Mouse (Mus musculus): ENCODE measurements around the gene Def6. TPM values are rescaled to one million over a fixed set of nuclear protein-coding genes. Genes with fewer than 3 reads are reported as not detected.
"Not testable (repeated sequence)": the region's sequence is repeated elsewhere in the genome, so short reads cannot be mapped to it uniquely, and the experiment has no call there.

The Def6 gene
- total and polyA plus RNA-seq, 3 experiments = 1.5 to 2.8 (median 1.8) TPM

DNA sequence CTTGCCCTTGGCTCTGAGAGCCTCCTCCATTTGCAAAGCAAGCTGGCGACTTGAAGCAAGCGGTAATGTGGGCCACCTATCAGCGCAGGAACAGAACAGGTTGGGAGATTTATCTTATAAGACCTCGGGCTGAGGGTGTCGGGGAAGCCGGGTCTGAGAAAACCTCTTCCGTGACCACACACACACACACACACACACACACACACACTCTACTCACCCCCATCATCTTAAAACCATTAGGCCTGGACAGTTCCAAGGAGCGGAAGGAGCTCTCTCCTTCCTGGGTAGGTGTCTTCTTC lies 685 bp downstream of the Def6 start:
- DNase-seq = no peak

DNA sequence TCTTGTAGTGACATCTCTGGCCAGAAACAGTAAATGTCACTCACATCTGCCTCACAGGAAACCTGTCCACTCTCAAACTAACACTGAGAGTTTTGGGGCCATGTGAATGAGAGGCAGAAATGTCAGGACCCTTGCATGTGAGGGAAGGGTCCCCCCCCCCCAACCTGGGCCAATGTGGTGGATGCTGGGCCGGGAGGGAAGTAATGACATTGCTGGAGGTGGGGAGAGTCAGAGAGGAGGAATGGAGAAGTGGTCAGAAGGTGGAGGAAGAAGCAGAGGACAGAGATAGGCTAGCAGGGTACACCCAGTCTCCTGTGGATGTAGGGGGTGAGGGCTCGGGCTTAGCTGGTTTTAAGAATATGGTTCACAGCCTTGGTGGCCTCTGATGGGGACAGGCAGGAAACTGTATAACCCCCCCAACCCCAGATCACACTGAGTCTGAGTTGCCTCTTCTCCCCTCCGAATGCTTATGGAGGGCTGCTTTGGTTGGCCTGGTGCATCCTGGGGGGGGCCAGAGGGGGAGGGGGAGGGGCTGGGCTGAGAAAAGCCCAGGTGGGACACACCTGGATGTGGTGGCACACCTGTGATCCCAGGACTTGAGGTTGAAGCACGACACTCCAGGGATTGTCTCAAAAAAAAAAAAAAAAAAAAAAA lies 2.0 kb downstream of the Def6 start:
- DNase-seq = no peak

DNA sequence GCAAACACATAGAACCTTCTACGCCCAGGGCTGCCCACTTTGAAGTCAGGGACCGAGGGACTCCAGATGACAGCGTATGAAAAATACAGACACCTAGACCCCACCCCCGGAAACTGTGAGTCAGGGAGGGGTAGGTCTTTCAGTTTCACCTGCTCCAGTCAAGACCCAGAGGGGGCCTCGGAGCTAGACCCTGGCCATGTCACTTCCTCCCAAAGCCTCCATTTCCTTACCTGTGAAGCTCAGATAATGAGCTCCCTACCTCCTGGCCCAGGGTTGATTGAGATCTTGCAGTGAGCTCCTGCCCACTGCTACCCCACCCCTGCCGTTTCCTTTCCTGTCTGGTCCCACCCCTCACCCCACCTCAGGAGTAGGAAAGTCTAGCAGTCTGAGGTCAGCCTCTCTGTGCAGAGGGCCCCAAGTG lies 4.4 kb downstream of the Def6 start:
- no peak for DNase-seq

DNA sequence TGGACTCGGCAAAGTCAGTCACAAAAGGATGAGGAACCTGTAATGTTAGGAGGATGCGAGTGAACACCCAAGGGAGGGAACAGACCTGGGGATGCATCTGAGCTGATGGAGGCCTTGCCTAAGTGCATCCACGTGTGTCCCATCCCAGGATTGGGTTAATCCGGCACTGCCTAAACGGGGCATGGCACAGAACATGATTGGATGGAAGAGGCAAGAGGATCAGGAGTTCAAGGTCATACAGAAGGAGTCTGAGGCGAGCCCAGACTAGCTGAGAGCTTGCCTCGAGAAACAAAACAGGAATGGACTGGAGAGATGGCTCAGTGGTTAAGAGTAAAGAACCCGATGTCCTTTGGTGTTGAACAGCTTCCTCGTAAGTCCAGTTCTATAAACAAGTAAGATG lies 4.8 kb downstream of the Def6 start:
- DNase-seq = no peak

DNA sequence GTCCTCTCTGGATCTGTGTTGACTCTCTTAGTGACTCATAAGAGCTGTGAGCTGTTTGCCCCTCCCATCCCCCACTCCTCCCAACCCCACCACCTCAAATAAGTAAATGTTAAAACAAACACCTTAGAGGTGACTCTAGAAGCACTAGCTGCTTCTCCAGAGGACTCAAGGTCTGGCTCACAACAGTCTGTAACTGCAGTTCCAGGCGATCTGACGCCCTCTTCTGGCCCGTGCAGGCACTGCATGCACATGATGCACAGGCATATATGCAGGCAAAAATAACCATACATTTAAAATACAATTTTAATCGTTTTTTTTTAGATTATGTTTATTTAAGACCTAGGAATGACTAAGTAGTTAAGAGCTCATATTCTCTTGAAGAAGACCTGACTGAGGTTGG lies 5.7 kb downstream of the Def6 start:
- no peak for DNase-seq

DNA sequence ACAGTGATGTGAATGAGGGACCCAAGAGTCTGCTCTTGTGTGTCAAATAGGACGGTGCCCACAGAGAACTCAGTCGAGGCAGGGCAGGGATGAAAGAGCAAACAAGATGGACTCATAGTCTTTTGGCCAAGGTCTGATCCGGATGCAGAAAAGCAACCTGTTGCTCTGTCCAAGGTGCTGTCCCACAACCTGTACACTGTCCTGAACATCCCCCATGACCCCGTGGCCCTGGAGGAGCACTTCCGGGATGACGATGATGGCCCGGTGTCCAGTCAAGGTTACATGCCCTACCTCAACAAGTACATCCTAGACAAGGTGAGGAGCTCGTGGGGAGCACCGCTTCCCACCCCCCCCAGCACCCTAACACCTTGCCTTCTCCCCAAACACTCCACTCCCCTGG lies 9.2 kb downstream of the Def6 start:
- no peak for DNase-seq

DNA sequence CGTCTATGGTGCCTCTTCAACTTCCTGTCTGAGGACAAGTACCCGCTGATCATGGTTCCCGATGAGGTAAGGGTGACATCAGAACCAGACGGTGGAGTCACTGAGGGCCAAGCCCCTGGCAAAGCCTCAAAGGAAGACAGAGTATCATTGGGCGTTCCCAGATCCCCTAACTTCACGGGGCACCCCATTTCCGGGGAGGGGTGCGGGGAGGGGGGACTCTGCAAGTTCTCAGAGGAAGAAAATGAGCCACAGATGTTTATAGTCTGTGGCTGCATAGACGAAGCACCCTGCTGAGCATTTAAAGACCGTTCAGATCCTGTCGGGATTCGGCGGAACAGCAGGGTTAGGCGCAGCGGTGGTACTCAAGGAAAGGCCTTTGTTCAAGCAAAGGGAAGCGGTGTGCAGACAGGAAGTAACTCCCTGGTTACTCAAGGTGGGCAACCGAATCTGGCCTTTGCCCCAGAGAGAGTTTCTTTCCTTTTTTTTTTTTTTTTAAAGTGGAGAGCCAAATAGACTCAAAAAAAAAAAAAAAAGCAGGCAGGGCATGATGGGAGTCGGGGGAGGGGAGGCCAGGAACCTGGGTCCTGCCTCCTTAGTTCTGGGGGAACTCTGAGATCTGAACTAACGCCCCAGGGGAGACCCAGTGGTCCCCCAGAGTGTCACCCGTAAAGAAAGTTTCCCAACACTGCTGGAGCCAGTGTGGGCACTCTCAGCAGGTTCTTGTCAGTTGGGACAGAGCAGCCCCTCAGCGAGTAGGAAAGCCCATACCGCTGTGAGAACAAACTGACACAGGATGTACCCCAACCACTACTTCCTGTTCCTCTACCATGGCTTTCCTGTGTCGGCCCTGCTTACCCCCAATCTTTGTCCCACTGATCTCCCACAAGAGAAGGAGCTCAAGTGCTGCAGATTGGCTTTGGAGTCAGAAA lies 10.4 kb downstream of the Def6 start:
- DNase-seq = no peak

DNA sequence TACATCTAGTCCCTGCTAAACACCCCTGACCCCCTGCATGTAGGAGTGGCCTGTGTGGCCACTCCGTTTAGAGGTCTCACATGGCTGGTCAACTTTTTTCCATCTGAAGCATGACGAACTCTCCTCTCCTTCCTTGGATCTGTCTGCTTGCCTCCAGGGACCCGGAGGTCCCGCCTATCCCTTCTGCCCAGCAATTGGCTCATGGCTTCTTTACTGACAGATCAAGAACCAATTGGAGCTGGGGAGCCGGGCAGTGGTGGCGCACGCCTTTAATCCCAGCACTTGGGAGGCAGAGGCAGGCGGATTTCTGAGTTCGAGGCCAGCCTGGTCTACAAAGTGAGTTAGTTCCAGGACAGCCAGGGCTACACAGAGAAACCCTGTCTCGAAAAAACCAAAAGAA lies 14.9 kb downstream of the Def6 start:
- not testable (repeated sequence) for DNase-seq

DNA sequence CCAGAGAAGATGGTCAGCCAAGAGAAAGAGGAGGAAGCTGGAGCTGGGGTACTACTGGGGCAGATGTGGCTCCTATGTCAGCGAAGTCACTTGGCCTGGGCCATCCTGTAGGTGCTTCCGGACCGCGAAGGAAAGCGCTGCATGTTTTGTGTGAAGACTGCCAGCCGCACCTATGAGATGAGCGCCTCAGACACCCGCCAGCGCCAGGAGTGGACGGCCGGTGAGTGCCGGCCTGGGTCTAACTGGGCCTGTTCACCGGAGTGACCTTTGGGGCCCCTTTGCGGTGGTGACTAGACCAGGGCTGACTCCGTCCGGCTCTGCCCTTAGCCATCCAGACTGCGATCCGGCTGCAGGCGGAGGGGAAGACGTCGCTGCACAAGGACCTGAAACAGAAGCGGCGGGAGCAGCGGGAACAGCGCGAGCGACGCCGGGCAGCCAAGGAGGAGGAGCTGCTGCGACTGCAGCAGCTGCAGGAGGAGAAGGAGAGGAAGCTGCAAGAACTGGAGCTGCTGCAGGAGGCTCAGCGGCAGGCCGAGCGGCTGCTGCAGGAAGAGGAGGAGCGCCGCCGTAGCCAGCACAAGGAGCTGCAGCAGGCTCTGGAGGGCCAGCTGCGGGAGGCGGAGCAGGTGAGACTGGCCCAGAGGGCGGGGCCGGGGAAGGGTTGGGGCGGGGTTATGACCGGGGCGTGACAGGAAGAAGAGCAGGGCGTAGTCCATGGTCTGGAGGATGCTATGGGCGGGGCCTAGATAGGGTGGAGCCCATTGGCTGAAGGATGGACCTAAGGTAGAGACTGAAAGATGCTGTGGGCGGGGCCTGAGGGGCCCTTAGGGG lies 16.2 kb downstream of the Def6 start:
- DNase-seq = peak; percentile 97

DNA sequence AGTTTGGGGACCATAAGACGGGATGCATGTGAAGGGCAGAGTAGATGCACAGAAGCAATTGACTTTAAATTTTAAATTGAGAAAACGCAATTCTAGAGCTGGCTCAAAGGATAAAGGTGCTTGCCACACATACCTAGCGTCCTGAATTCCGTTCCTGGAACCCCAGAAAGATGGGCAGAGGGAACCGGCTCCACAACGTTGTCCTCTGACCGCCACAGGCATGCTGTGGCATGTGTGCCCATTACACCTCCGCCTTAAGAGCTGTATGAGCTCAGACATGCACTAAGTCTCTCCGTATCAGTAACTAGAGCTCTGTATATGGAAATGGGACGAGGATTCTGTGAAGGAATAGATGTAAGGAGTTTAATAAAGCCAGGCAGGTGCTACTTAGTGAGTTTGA lies 17.0 kb downstream of the Def6 start:
- no peak for DNase-seq

DNA sequence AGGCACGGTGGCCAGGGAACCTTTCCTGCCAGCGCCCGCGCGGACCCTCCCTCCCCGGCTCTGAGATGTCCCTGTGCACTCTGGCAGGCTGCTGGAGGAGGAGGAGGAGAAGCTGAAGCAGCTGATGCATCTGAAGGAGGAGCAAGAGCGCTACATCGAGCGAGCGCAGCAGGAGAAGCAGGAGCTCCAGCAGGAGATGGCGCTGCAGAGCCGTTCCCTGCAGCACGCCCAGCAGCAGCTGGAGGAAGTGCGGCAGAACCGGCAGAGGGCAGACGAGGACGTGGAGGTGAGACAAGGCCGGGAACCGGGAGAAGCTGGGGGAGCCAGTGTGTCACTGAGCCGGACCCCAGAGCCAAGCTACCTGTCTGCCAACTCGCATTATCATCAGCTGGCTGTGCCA lies 18.4 kb downstream of the Def6 start:
- peak; percentile 94 for DNase-seq

DNA sequence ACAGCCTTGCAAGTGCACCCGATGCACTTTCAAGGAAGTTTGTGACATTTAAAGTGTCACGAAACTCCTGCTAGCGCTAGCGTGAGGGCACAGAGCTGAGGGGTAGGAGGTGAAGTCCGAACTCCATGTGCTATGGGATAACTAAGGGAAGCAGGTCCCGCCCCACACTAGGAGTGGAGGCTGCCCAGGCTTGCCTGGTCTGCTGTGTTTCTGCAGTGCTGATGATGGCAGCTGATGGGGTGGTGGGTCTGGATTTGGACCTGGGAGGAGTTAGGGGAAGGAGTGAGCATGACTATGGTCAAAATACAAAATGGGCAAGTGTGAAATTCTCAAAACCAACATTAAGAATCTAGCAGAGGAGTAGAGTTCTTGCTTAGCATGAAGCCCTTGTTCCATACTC lies 22.9 kb downstream of the Def6 start:
- DNase-seq = no peak

DNA sequence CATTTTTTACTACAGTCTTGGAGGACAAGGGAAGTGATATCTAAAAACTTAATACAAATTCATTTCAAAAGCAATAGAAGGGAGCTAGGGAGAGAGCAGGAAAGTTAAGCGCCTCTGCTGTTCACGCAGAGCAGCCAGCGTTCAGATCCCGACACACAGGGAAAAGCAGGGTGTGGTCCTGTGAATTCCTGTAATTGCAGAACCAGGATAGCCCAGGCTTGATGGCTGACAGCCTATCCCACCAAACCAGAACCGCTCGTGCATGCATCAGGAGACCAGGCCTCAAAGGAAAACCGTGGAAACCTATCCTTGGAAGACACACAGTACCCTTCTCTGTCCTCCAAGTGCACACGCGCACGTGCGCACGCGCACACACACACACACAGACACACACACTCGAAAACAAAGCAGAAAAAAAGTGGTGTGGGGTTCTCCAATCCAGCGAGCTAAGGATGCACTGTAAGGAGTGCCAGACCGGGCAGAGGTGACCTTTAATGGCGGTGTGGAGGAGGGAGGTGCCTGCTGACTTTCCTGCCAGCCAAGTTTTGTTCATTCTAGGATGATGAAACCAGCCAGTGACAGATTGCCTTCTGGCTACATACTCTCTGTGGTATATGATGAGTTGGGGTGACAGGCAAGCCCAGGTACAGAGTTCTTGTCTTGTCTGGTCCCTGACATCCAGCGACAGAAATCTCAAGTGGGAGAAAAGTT lies 23.6 kb downstream of the Def6 start:
- peak; percentile 56 for DNase-seq

DNA sequence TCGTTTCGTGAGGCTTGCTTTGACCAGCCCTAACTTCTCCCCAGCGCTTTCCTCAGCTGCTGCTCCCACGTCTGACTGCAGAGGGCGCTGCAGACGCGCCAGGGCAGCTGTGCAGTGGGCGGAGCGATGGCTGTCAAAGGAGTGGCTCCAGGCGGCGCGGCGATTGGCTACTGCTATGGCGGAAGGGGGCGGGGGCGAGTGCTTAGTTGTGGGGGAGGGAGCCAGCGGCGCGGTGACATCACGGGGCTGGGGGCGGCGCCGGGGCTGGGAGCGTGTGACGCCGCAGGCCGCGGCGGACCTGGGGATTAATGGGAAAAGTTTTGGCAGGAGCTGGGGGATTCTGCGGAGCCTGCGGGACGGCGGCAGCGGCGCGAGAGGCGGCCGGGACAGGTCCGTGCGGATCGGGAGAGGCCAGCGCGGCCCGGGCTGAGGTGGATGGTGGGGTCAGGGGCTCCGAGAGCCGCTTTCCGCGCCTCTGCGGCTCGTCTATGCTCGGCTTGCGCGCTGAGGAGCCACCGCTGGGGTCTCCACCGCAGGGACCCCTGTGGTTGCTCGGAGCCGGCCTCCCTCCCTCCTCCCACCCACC lies 25.0 kb downstream of the Def6 start, which contains the start of gene Ppard:
Ppard (plus strand) TSS at position 226 of the 586 bp plus-strand sequence.
- DNase-seq = peak; percentile 97

DNA sequence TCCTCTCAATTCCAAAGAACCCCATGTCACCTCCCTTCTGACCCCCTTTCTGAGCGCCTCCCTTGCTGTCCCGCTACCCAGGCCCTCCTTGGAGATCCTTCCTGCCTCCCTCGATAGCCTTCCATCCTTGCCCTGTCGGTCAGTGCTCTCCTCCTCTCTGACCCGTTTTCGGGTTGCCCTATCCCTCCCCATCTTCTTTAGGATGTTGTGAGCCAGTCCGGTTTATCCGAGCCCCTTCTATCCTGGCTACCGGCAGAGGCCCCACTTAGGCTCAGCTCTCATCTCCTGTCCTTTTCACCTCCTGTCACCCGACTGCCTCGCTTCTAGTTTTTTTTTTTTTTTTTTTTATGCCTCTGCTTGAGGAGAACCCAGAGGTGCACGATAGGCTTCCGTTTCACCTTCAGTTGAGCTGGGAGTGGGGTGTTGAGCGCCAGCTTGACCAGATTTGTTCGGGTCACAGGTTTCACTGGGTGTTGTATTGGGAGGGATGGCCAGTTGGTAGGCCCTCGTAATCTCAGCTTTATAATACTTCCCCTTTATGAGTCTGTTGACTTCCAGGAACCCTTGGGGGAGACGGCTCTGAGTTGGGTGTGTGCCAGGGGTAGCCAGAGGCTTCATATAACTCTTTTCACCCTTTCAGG lies 25.6 kb downstream of the Def6 start:
- peak; percentile 59 for DNase-seq

DNA sequence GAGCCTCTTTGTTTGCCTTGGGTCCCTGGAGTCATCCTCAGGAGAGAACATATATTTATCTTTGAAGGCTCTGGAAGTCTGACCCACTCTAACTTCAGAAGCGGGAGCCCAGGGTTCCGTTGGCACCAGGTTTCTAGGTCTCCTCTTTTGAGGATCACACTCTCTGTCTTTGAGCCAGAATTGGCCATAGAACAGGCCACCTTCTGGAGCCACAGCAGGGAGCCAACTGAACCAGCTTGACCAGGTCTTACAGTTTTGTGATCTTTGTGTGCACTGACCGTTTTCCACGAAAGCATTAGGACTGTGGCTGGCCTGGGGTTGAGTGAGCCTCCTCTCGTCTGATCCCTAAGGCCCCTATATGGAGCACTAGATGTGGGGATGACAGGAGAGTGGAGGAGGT lies 27.1 kb downstream of the Def6 start:
- DNase-seq = no peak

DNA sequence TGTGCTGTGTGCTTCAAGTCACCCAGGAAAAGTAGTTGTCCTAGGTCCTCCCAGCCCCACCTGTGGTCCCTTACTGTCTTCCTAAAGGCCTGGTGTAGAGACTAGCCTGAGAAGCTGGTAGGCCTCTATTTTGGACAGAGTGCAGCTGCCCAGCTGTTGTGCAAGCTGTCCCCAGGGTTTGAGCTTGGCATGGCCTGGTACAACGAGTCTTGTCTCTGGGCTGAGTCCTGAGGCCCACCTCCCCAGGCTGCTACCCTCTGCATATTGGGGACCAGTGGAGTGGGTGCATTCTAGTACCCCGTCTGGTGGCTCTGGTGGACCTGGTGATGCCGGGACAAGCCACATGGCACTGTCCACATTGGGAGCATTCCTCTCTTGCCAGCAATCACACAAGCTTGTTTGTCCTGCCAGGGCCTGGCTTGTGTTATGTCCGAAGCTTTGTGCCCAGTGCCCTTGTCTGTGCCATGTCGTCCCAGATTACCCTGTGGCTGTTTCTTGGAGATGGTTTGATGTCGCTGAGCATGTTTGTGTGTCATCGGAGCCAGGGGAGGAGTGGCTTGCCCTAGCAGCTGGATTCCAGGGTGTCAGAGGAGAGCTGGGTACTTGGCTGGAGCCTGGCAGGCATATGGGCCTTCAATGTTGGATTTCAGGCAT lies 28.5 kb downstream of the Def6 start:
- peak; percentile 78 for DNase-seq

DNA sequence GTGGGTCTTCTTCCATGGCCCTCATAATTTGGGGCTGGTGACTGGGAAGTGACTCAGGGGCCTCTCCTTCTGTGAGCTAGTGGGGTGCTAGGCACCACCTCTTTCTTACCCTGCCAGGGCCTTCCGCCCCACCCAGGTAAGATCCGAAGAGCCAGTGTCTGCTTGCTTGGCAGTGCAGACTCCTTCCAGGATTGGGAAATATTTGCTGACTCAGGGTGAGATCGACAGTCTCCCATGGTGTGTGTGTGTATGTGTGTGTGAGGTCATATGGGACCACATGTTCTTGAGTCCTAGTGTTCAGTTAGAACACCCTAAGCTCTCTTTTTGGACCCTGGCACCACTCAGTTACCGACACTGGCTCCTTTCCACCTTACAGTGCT lies 29.0 kb downstream of the Def6 start:
- no peak for DNase-seq

DNA sequence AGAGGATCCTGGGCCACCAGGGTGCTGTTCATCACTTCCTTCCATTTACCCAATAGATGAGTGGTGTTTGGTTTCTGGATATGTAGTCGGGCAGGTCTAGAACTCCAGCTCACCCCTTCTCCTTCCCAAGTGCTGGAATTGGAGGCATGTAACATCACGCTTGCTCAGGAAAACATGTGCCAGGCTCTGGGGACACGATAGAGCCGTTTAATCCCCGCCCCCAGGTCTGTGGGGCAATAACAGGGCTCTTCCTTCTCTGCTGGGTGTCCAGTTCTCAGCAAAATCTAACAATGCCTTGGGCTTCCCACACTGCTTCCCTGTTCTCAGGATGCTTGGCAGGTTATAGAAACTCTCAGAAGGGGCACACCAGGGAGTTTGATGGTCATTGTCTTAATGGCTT lies 29.8 kb downstream of the Def6 start:
- DNase-seq = no peak

DNA sequence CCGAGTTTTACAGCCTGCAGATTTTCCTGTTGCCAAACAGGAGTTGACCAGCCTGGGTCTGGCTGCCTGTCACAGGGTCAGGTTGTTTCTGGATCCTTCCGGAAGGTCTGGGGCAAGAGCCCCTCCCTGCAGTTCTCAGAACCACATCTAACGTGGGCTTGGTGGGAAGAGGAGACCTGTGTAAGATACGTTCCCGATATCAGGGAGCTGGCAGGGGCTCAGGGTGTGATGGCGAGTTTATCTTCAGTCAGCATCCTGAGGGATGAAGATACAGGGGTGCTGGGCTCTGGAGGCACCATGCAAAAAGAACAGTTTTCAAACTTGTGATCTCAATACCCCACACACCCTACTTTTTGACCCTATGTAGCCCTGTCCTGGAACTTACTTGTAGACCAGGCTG lies 30.3 kb downstream of the Def6 start:
- no peak for DNase-seq

DNA sequence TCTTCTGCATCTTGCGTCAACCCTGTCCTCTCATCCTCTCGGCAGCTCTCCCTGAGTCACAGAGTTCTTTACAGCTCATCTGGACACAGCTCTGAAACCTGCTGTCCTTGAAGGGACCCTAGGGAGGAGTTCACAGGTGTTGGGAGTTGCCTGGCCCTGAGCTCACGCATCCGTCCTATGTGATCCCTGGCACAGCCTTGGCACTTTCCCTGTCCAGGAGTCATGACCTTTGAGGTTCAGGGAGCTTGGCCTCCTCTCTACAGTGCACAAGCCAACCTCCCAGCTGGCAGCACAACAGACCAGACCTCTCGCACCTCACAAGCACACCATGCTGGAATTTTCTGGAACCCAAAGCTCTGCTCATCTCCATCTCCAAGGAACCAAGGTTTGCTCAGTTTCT lies 33.3 kb downstream of the Def6 start:
- no peak for DNase-seq
